Mouse (Mus musculus) bone marrow macrophage, adult 2 months (primary cell): ENCODE results near the gene Pld1.
"Not testable (repeated sequence)": the region's sequence is repeated elsewhere in the genome, so short reads cannot be mapped to it uniquely, and the experiment has no call there.

ENCODE experiments used
- CTCF ChIP-seq: IDR thresholded peaks from 2 replicates; pipeline ENCODE4 v1.5.1; 2012; ENCODE audit warnings: low read depth, mild to moderate bottlenecking, low read length, moderate library complexity
- POLR2A ChIP-seq: IDR thresholded peaks from 2 replicates; pipeline ENCODE4 v1.6.1; 2012; ENCODE audit warnings: mild to moderate bottlenecking, low read depth, low read length, borderline replicate concordance

- not testable (repeated sequence) for TF ChIP-seq POLR2A, CTCF
These were observed 6.9 kb downstream of the Pld1 start for GRCm38 (mm10) chr3:27945397-27945796.
